In the genomic region with DNA sequence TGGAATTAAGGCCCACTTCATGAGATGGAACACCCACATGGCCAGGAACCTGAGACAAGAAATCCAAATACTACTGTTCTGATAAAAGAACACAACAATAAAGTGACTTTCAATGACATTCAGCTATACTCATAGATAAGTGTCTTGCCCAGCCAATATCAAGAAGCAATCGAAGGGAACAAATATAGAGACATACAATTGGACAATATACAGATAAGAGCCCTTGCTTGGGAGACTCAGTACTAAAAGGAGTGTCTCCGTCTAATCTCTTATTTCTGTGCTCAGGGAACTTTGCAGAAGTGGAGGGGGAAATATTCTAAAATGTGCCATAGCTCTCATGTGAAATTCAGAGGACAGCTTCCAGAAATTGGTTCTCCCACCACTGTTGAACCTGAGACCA, we compare ENCODE assay signal across 16 mouse cellular contexts.
"Had no signal": no experiment of that assay in that cellular context is flagged by ENCODE, and none has a peak within 500 bp of the region (broad histone marks: within the 10 kb centered on the region; RNA-seq: fewer than 3 reads in every experiment).

No protein-coding gene starts in this region.

- H3K9me3 ChIP-seq: neural tube, embryonic 13.5 days; neural tube, embryonic 15.5 days; stomach, embryonic 15.5 days had no signal

- DNase-seq: retina, postnatal 1 day; right cerebral cortex, adult 18-20 months; right cerebral cortex, postnatal 14 days; right cerebral cortex, postnatal 25 days; right cerebral cortex, postnatal 4 days; spleen, adult 18-20 months; thymus, adult 18-20 months; thymus, adult 2 months; thymus, postnatal 14 days; thymus, postnatal 25 days; thymus, postnatal 36 days; thymus, postnatal 4 days had no signal

- H3K36me3 ChIP-seq: neural tube, embryonic 13.5 days; neural tube, embryonic 15.5 days; stomach, embryonic 15.5 days had no signal

- H3K27ac ChIP-seq: neural tube, embryonic 13.5 days; neural tube, embryonic 15.5 days; stomach, embryonic 15.5 days; stomach, postnatal 0 days had no signal

- H3K4me3 ChIP-seq: neural tube, embryonic 13.5 days; neural tube, embryonic 15.5 days; stomach, embryonic 15.5 days had no signal

- H3K27me3 ChIP-seq: neural tube, embryonic 13.5 days; neural tube, embryonic 15.5 days; stomach, embryonic 15.5 days had no signal

- H3K9ac ChIP-seq: neural tube, embryonic 13.5 days; neural tube, embryonic 15.5 days; stomach, embryonic 15.5 days had no signal

- H3K4me1 ChIP-seq: stomach, embryonic 15.5 days had no signal
